Mouse (Mus musculus): ENCODE data around the gene Rab3il1.

- TF ChIP-seq EP300 (IDR thresholded peaks at IDR 0.05; ENCODE audit: low read depth), result no peak
- no peak for TF ChIP-seq CTCF (IDR thresholded peaks at IDR 0.05; ENCODE audit: low read depth)
These were observed 48.6 kb upstream of the Rab3il1 start for GRCm38 (mm10) chr19:9952912-9953311.

Data from heart, postnatal 0 days (tissue).